Mouse (Mus musculus) limb, embryonic 12.5 days (tissue): Measurements from ENCODE around the gene Myod1. TPM values are rescaled to one million over a fixed set of nuclear protein-coding genes. Genes with fewer than 3 reads are reported as not detected.

Experiments used
- ATAC-seq: fragments of 200-750 bp; cut with Nextera tagmentation; 2 replicates; pipeline ENCODE4 v1.8.0; 2017; ENCODE audit warnings: low read depth, moderate TSS enrichment; ENCODE audit not compliant: insufficient number of reproducible peaks, insufficient read depth, low FRiP score, low TSS enrichment
- H3K27ac ChIP-seq: fragments of 300-500 bp; sonication (generic); 2 replicates; pipeline ENCODE4 v1.5.1; 2016; ENCODE audit warnings: mild to moderate bottlenecking, moderate library complexity
- H3K27me3 ChIP-seq: fragments of 300-500 bp; sonication (generic); 2 replicates; pipeline ENCODE4 v1.6.1; 2016; ENCODE audit warnings: mild to moderate bottlenecking, moderate library complexity
- H3K36me3 ChIP-seq: fragments of 300-500 bp; sonication (generic); 2 replicates; pipeline ENCODE4 v1.6.1; 2016; ENCODE audit warnings: mild to moderate bottlenecking, moderate library complexity
- H3K4me1 ChIP-seq: fragments of 300-500 bp; sonication (generic); replicated peaks from 2 replicates; pipeline ENCODE4 v1.6.1; 2016
- H3K4me2 ChIP-seq: fragments of 300-500 bp; sonication (generic); 2 replicates; pipeline ENCODE4 v1.6.1; 2016; ENCODE audit warnings: mild to moderate bottlenecking, moderate library complexity
- H3K4me3 ChIP-seq: fragments of 300-500 bp; sonication (generic); replicated peaks from 2 replicates; pipeline ENCODE4 v1.5.1; 2016; ENCODE audit warnings: mild to moderate bottlenecking
- H3K9ac ChIP-seq: fragments of 300-500 bp; sonication (generic); replicated peaks from 2 replicates; pipeline ENCODE4 v1.6.1; 2016; ENCODE audit warnings: mild to moderate bottlenecking, moderate library complexity
- H3K9me3 ChIP-seq: fragments of 300-500 bp; sonication (generic); 2 replicates; pipeline ENCODE4 v1.6.1; 2016; ENCODE audit warnings: mild to moderate bottlenecking, moderate library complexity
- WGBS: fragments of 180-500 bp; shearing (Covaris S2); methylation state at CpG from one replicate; pipeline ENCODE4 v1.1.7; 2016; 5-methylcytosine and 5-hydroxymethylcytosine counted together
- polyA plus RNA-seq: library from polyadenylated mRNA; unstranded; fragments of >200 nt; fragmentation: Nextera tagmentation; extraction: Ambion mirVana; gene quantifications from 2 replicates; pipeline ENCODE4 v1.2.1, GENCODE M21; 2016

The Myod1 gene
- polyA plus RNA-seq, 1 experiment from 2014 or later = 52.3 TPM

GRCm38 (mm10) chr7:46417467-46417866 lies 41.2 kb downstream of the Myod1 start:
- H3K36me3 ChIP-seq = no peaks in the 10 kb centered on the region
- whole genome bisulfite sequencing = 76% methylated on average over 7 of the region's 7 CpGs
- no peak overlapping the region for H3K27ac ChIP-seq
- H3K4me1 ChIP-seq = 0 out of 2 replicates have a peak, but pooled peaks cover 4% of the 10 kb centered on the region
- H3K9ac ChIP-seq = no peak overlapping the region
- no peaks in the 10 kb centered on the region for H3K9me3 ChIP-seq
- H3K27me3 ChIP-seq = peaks cover 8% of the 10 kb centered on the region; the same call in 1 of the 2 replicates
- no peak overlapping the region for H3K4me3 ChIP-seq
- no peak for ATAC-seq
- no peak overlapping the region for H3K4me2 ChIP-seq

- H3K27ac ChIP-seq = no peak overlapping the region
- no peak overlapping the region for H3K9ac ChIP-seq
- H3K4me1 ChIP-seq = no peaks in the 10 kb centered on the region
- WGBS = 80% methylated on average over 16 of the region's 16 CpGs
- H3K27me3 ChIP-seq = peaks cover 8% of the 10 kb centered on the region; the same call in 1 of the 2 replicates
- H3K9me3 ChIP-seq = no peaks in the 10 kb centered on the region
- no peaks in the 10 kb centered on the region for H3K36me3 ChIP-seq
- H3K4me3 ChIP-seq = no peak overlapping the region
- ATAC-seq = no peak
- H3K4me2 ChIP-seq = no peak overlapping the region
These were observed 41.9 kb downstream of the Myod1 start for GRCm38 (mm10) chr7:46418102-46418622.

DNA sequence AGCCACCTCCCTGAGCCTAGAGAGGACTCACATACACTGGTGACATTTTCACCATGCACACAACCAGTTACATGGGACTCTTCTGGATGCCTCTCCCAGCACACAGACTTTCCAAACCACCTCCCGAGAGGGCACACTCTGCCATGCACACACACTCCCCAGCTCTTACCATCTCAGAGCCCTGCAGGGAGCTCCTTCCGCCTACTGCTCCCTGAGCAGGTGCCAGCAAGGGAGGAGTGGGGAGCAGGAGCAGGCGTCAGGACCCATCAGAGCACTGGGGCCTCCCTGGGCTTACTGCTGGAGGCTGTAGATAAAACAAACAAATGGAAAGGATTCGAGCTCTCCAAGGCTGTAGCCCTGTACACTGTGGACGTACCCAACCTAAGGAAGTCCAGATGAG lies 45.3 kb downstream of the Myod1 start:
- no peak for ATAC-seq
- Histone ChIP-seq H3K27ac (no peak overlapping the region), H3K27me3 (peaks cover 9% of the 10 kb centered on the region), H3K4me3 (no peak overlapping the region), H3K36me3 (no peaks in the 10 kb centered on the region), H3K4me2 (no peak overlapping the region), H3K9ac (no peak overlapping the region), H3K4me1 (no peaks in the 10 kb centered on the region), H3K9me3 (no peaks in the 10 kb centered on the region)
- whole genome bisulfite sequencing = 45% methylated on average over 5 of the region's 5 CpGs

DNA sequence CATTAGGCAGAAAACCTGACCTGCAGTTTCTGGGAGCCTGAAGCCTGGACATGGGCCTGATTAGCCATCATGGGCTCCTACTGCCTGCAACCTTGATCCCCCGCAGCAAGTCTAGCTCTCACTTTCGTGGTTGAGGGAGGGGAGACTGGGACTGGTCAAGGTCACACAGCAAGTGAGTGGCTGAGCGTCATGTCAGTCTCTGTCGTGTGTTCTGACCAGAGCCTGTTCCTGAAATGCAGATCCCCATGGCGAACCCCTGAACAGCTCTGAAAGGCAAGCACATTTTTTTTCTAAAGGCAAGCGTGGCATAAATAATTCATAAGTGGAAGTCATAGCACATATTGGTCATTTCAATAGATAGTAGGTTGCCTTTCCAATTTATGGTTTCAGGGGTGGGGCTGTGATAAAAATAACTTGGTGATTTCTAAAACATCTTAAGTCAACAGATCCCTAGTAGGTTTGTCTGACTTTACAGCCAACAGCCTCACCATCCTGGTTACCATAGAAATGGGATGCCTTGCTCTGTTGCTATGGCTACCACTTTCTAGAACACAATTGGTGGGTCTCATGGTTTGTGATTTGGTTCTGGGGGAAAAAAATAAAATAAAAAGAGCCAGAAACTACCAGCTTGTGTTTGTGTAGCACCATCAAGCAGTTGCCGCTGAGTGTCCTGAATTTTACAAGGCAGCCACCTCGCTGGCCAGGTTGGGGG lies 45.9 kb downstream of the Myod1 start:
- Histone ChIP-seq H3K4me1 (no peaks in the 10 kb centered on the region), H3K4me3 (no peak overlapping the region), H3K27me3 (peaks cover 9% of the 10 kb centered on the region), H3K9ac (no peak overlapping the region), H3K4me2 (no peak overlapping the region), H3K9me3 (no peaks in the 10 kb centered on the region), H3K36me3 (no peaks in the 10 kb centered on the region), H3K27ac (no peak overlapping the region)
- WGBS = 78% methylated on average over 8 of the region's 8 CpGs
- ATAC-seq = no peak

GRCm38 (mm10) chr7:46422764-46423412 lies 46.6 kb downstream of the Myod1 start:
- Histone ChIP-seq H3K4me2 (no peak overlapping the region), H3K27me3 (peaks cover 9% of the 10 kb centered on the region), H3K36me3 (no peaks in the 10 kb centered on the region), H3K27ac (no peak overlapping the region), H3K9me3 (no peaks in the 10 kb centered on the region), H3K4me3 (no peak overlapping the region), H3K9ac (no peak overlapping the region), H3K4me1 (no peaks in the 10 kb centered on the region)
- no peak for ATAC-seq
- WGBS = 45% methylated on average over 18 of the region's 18 CpGs

- WGBS = 79% methylated on average over 3 of the region's 3 CpGs
- no peak overlapping the region for H3K4me3 ChIP-seq
- H3K27ac ChIP-seq = no peak overlapping the region
- no peaks in the 10 kb centered on the region for H3K4me1 ChIP-seq
- H3K27me3 ChIP-seq = peaks cover 9% of the 10 kb centered on the region
- ATAC-seq = no peak
- H3K36me3 ChIP-seq = no peaks in the 10 kb centered on the region
- H3K9ac ChIP-seq = no peak overlapping the region
- H3K9me3 ChIP-seq = no peaks in the 10 kb centered on the region
- H3K4me2 ChIP-seq = no peak overlapping the region
These were observed 47.7 kb downstream of the Myod1 start for GRCm38 (mm10) chr7:46423951-46424350.

- Histone ChIP-seq H3K9ac (no peak overlapping the region), H3K4me2 (no peak overlapping the region), H3K4me1 (no peaks in the 10 kb centered on the region), H3K27me3 (peaks cover 9% of the 10 kb centered on the region), H3K36me3 (no peaks in the 10 kb centered on the region), H3K9me3 (no peaks in the 10 kb centered on the region), H3K4me3 (no peak overlapping the region), H3K27ac (no peak overlapping the region)
- WGBS = 70% methylated on average over 4 of the region's 4 CpGs
- no peak for ATAC-seq
These were observed 48.7 kb downstream of the Myod1 start for GRCm38 (mm10) chr7:46425012-46425411.

Other genes starting within 250 kb of the Myod1 start
- 0.70 and 1.4 TPM in 2 replicates for gene Abcc8, start 196.4 kb upstream of the Myod1 start, polyA plus RNA-seq
- gene Ush1c, start 138.0 kb upstream of the Myod1 start, polyA plus RNA-seq = 2.5 and 3.1 TPM in 2 replicates
- gene Otog, start 135.5 kb upstream of the Myod1 start, polyA plus RNA-seq = 0.16 and 0.22 TPM in 2 replicates
- 0.03 and 0.14 TPM in 2 replicates for gene Kcnc1, start 20.0 kb downstream of the Myod1 start, polyA plus RNA-seq